Mouse (Mus musculus): ENCODE measurements around the gene Fam166a.

Fam166a gene

DNA sequence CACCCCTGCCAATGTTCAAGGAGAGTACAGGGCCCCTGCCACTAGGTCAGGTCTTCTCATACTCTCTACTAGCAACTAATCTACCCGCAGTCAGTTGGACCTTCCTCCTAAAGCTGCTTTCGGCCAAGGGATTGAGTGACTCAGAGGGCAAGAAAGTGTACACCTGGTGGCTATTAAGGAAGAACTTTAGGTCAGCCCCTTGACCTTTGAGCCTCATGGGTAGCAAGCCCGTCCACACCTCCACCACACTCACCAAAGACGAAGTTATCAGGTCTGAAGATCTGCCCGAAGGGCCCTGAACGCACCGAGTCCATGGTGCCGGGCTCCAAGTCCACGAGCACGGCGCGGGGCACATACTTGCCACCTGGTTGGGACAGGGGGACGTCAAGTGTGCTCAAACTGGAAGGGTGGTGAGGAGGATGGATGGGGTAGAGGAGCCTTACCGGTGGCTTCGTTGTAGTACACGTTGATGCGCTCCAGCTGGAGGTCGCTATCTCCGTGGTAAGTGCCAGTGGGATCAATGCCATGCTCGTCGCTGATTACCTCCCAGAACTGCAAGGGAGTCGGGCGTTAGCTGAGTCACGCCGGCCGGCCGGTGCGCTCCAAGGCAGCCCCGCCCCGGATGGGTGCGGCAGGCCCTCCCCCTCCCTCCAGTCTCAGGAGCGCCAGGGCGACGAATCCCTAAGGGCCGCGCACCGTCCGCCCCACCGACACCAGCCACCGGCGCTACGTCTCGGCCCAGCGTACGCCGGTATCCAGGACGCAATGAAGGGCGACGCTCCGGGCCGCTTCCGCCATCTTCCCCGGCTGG lies 5.3 kb downstream of the Fam166a start:
- peak; percentile 73 to 81 for DNase-seq

GRCm38 (mm10) chr2:25224492-25224765 lies 5.9 kb downstream of the Fam166a start, which contains the start of gene Tubb4b:
TSS of gene Tubb4b (minus strand) at chr2:25224702.
- no peak for DNase-seq

GRCm38 (mm10) chr2:25224766-25225752 lies 6.5 kb downstream of the Fam166a start:
- peak; percentile 97 to 98 for DNase-seq

DNA sequence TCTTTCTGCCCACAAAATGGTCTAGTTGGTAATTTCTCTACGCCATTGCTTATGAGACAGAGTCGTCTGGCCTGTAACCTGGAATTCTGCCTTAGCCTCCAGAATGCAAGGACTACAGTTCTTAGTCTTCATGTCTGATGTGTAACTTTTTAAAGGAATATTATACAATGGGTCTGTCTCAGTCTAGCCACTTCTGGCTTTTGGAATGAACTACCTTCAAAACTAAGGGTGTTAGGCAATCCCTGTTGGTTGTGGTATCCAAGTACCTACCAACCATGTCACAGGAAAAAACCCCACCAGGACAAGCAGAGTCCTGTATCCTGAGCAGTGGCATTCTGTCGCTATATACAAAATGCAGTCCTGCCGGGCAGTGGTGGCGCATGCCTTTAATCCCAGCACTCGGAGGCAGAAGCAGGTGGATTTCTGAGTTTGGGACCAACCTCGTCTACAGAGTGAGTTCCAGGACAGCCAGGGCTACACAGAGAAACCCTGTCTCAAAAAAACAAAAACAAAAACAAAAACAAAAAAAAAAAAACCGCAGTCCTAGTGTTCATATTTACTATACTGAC lies 7.3 kb downstream of the Fam166a start:
- peak in 1 of 2 experiments; percentile 12 for DNase-seq

DNA sequence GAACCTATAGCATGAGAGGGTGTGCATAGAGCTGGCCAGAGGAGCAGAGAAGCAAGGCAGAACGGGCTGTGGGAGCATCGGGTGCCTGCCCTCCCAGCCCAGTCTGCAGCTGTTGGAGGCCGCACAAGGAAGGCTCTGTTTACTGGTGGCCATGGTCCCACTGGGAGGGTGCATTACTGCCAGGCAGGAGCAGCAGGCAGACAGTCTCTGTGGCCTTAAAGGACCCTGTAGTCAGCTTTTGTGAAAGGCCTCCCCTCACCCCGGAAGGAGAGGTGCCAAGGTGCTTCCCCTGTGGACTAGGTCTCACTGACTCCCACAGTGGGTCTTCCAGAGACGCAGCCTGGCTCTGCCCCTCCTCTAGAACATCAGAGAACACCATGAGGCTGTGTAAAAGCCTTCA lies 8.3 kb downstream of the Fam166a start:
- peak in 1 of 2 experiments; percentile 42 for DNase-seq

DNA sequence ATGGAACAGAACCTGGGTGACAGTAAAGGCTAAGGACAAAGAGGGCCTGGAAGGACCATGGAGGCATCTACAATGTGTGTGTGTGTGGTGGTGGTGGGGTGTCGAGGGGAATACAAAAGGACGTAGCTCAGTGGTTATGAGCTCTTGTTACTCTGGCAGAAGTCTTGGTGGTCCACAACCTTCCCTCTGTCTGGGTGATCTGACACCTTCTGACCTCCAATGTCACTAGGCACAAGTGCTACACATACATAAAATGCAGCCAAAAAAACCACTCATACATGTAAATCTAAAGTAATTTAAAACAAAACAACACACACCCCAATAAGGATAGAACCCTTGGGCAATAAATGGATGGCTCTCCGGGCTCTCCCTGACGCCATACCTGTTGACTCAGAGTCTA lies 8.9 kb downstream of the Fam166a start:
- DNase-seq, result no peak

- peak; percentile 89 to 92 for DNase-seq
Observed at GRCm38 (mm10) chr2:25228431-25228889, 9.9 kb downstream of the Fam166a start.

- DNase-seq, result peak in 1 of 2 experiments; percentile 42
Observed at GRCm38 (mm10) chr2:25228995-25229530, 10.5 kb downstream of the Fam166a start.

DNA sequence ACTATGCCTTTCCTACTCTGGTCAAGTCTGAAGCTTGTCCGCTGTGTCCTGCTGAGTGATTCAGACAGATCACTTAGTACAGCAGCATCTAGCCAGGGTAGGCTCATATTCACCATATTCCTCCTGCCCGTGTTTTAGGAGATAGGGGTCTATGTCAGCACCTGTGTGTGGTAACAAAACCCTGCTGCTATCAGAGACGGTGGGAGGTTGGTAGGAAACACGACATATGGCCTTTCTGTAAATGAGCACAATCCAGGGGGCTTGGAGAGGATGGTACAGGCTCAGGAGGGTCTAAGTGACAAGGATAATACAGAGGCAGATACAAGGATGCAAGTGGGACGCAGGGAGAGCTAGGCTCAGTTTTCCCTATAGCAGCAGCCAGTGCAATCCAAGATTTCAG lies 11.0 kb downstream of the Fam166a start:
- no peak for DNase-seq

- DNase-seq, result no peak
Observed at GRCm38 (mm10) chr2:25230581-25230980, 12.0 kb downstream of the Fam166a start.

DNA sequence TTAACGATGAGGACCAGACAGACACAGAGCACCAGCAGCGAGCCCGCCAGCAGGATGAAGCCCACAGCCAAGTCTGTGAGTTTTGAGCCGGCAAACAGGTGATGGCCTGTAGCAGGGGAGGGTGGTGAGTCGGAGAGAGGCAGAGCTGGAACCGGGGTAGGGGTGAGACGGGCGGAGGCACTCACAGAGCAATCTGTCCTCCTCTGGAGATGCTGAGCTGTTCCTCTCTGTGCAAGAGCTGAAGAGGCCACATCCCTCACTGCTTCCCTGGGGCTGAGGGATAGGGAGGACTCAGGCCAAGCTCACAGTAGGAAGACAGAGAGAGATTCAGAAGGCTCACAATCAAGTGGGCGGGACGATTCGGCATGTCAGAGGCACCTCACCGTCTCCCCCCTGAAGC lies 12.5 kb downstream of the Fam166a start:
- DNase-seq, result no peak

- DNase-seq, result no peak
Observed at GRCm38 (mm10) chr2:25233421-25233820, 14.9 kb downstream of the Fam166a start.

- DNase-seq, result no peak
Observed at GRCm38 (mm10) chr2:25234050-25234449, 15.5 kb downstream of the Fam166a start, which contains the start of gene Slc34a3. TSS of gene Slc34a3 (minus strand) at chr2:25234364.

DNA sequence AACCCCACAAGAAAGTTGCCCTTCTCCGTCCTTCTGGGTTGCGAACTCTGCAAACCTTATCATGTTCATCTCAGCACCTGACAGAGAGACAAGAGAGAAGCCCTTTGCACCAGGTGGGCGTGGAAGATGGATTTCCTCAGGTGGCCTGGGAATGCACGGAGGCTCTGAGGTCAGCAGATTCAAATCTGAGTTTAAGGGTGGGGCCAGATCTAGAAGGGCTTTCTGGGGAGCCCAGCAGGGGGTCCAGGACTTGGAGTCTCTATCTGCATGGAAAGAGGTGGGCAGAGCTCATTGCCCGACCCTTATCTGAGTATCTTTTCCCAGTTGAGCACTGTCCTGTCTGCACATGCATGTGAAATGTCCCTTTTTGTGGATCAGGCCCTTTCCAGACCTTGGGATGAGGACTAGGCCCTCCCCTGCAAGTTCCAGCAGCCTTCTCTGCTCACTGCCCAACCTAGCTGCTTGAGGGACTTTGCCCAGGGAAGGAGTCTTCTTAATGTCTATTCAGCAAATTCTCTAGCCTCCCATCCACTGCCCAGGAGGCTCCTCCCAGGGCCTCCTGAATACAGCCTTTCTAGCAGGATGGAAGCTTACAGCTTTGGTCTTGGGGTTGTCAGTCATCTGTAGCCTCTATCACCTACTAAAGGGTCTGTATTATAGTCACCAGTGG lies 16.1 kb downstream of the Fam166a start:
- DNase-seq, result no peak

GRCm38 (mm10) chr2:25236614-25237013 lies 18.1 kb downstream of the Fam166a start, which contains the start of gene Rnf224:
TSS of gene Rnf224 (minus strand) at chr2:25236787.
- DNase-seq, result no peak

GRCm38 (mm10) chr2:25237522-25237921 lies 19.0 kb downstream of the Fam166a start:
- DNase-seq, result no peak

- no peak for DNase-seq
Observed at GRCm38 (mm10) chr2:25238106-25238505, 19.6 kb downstream of the Fam166a start.

GRCm38 (mm10) chr2:25239766-25240165 lies 21.2 kb downstream of the Fam166a start:
- no peak for DNase-seq

DNA sequence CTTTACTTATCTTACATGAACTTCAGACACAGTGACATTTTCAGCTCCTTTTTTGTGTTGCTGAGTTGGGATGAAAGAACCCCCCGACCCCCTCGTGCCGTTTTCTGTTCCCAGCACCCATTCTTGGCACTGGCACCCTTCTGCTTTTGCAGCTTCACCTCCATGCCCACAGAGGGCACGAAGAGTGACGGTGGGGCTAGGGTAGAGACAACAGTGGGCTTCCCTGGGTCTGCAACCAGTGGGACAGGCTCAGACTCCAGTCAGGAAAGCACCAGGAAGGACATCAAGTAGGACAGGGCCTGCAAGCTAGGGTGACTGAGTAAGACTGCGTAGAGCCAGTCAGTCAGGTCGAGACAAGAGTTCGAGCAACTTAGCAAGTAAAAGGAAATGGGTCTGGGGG lies 21.8 kb downstream of the Fam166a start:
- DNase-seq, result no peak

GRCm38 (mm10) chr2:25240723-25241437 lies 22.3 kb downstream of the Fam166a start:
- DNase-seq, result peak; percentile 69 to 74

DNA sequence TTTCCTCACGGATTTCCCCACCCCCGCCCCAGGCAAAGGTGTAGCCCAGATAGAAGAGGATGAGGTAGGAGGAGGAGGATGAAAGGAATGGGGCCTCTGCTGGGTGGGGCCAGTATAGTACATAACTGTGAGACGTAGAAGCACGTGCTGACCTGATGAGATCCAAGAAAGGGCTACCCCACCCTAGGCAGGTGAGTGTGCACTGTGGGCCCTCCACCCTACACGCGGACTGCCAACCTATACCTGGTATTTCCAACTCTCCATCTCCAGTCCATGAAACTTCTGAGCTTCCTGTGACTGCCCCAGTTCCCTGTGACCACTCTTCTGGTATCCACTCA lies 22.9 kb downstream of the Fam166a start:
- no peak for DNase-seq

DNA sequence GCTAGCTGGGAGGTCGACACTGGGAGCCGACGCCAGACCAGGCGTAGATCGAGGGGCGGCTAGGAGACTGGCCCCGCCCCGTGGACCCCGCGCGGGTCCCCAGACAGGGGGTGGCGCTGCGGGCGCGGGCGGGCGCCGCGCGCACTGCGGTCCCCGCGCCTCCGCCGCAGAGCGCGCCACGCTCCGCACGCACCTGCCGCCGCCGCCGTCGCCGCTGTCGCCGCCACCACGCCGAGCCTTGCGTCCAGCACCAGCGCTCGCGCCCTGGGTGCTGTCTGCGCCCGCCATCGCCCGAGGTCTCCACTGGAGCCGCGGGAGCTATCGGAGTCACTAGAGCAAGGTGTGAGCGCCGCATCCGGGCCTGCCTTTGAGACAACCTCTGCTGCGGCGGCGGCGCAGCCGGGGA lies 23.6 kb downstream of the Fam166a start, which contains the start of the genes Rnf208 and Cysrt1:
Gene Rnf208 (plus strand): TSS at position 155 of the 406 bp plus-strand sequence.
Gene Cysrt1 (minus strand): TSS at position 352 of the 406 bp plus-strand sequence.
- DNase-seq, result peak; percentile 61 to 63
